In genomic region chr15:83046730-83047129, GRCm38 (mm10) we compare ENCODE assay signal across 29 mouse cellular contexts.
"Had no signal": no experiment of that assay in that cellular context is flagged by ENCODE, and none has a peak within 500 bp of the region (broad histone marks: within the 10 kb centered on the region; RNA-seq: fewer than 3 reads in every experiment).

No protein-coding gene starts in this region.

- H3K9ac ChIP-seq: heart, embryonic 12.5 days; heart, embryonic 13.5 days; heart, embryonic 15.5 days; hindbrain, embryonic 12.5 days; hindbrain, embryonic 13.5 days; hindbrain, embryonic 14.5 days; hindbrain, embryonic 15.5 days; intestine, embryonic 15.5 days; kidney, embryonic 15.5 days had no signal

- H3K4me3 ChIP-seq: heart, embryonic 12.5 days; heart, embryonic 13.5 days; heart, embryonic 15.5 days; hindbrain, embryonic 10.5 days; hindbrain, embryonic 12.5 days; hindbrain, embryonic 13.5 days; hindbrain, embryonic 15.5 days; intestine, embryonic 15.5 days; kidney, embryonic 15.5 days; layer of hippocampus, adult 2 months; left cerebral cortex, adult 2 months had no signal

- H3K27ac ChIP-seq: heart, embryonic 13.5 days; heart, embryonic 15.5 days; hindbrain, embryonic 10.5 days; hindbrain, embryonic 12.5 days; hindbrain, embryonic 13.5 days; hindbrain, embryonic 14.5 days; hindbrain, embryonic 15.5 days; hindbrain, postnatal 0 days; intestine, embryonic 15.5 days; kidney, embryonic 15.5 days; kidney, postnatal 0 days; layer of hippocampus, adult 2 months; left cerebral cortex, adult 2 months had no signal

- H3K9me3 ChIP-seq: heart, embryonic 15.5 days; hindbrain, embryonic 13.5 days; hindbrain, embryonic 15.5 days; intestine, embryonic 15.5 days had no signal

- H3K27me3 ChIP-seq: heart, embryonic 12.5 days; hindbrain, embryonic 12.5 days; hindbrain, embryonic 15.5 days; intestine, embryonic 15.5 days; kidney, embryonic 15.5 days had no signal

- DNase-seq: heart, postnatal 10 days; heart, postnatal 14 days; heart, postnatal 36 days; heart, postnatal 4 days; kidney, adult 11 months; kidney, adult 18-20 months; kidney, adult 2 months; kidney, adult 8-10 months; kidney, adult 9 months; kidney, postnatal 14 days; kidney, postnatal 25 days; kidney, postnatal 36 days; kidney, postnatal 4 days; layer of hippocampus, adult 9-11 months; layer of hippocampus, postnatal 36 days had no signal

- H3K36me3 ChIP-seq: heart, embryonic 12.5 days; heart, embryonic 13.5 days; heart, embryonic 15.5 days; hindbrain, embryonic 10.5 days; hindbrain, embryonic 12.5 days; hindbrain, embryonic 13.5 days; hindbrain, embryonic 15.5 days; intestine, embryonic 15.5 days; kidney, embryonic 15.5 days had no signal
